Mouse (Mus musculus) MEL (cell line): Measurements from ENCODE around the gene Dnajc30. TPM values are rescaled to one million over a fixed set of nuclear protein-coding genes. Genes with fewer than 3 reads are reported as not detected.

Experiments used
- DNase-seq: peaks from one replicate; pipeline ENCODE4 v3.0.0; 2011; ENCODE audit warnings: low read depth, low spot score
- H3K27ac ChIP-seq: 2 replicates; pipeline ENCODE4 v1.5.1; 2012; ENCODE audit warnings: low read depth, mild to moderate bottlenecking, control low read depth, low read length, moderate library complexity; ENCODE audit not compliant: control insufficient read depth
- H3K27me3 ChIP-seq, 2 experiments: fragments of 150-350 bp in 1 of 2; sonication (generic) in 1 of 2; 2 replicates each; pipeline ENCODE4 v1.6.1; 2012; ENCODE audit warnings: low read length in 2 of 2, mild to moderate bottlenecking in 2 of 2, improper control_type of control experiment in 1 of 2, moderate library complexity in 1 of 2; ENCODE audit not compliant: insufficient read depth in 2 of 2, control insufficient read depth in 1 of 2
- H3K36me3 ChIP-seq, 2 experiments: 2 replicates each; pipeline ENCODE4 v1.6.1; 2012 to 2014; ENCODE audit warnings: low read length in 2 of 2, improper control_type of control experiment in 1 of 2, inconsistent platforms in 1 of 2, mild to moderate bottlenecking in 1 of 2; ENCODE audit not compliant: insufficient read depth in 2 of 2, control insufficient read depth in 1 of 2
- H3K4me1 ChIP-seq, 2 experiments: fragments of 150-350 bp in 1 of 2; sonication (generic) in 1 of 2; 2 replicates each; pipeline ENCODE4 v1.6.1; 2012; ENCODE audit warnings: low read length in 2 of 2, improper control_type of control experiment in 1 of 2, mild to moderate bottlenecking in 1 of 2; ENCODE audit not compliant: insufficient read depth in 2 of 2, control insufficient read depth in 1 of 2
- H3K4me3 ChIP-seq, 2 experiments: fragments of 150-350 bp in 1 of 2; sonication (generic) in 1 of 2; 2 replicates each; pipeline ENCODE4 v1.5.1; 2012; ENCODE audit warnings: low read depth in 2 of 2, low read length in 2 of 2, mild to moderate bottlenecking in 2 of 2, moderate library complexity in 2 of 2, control low read depth in 1 of 2, improper control_type of control experiment in 1 of 2; ENCODE audit not compliant: control insufficient read depth in 1 of 2, insufficient read depth in 1 of 2
- H3K79me2 ChIP-seq: 2 replicates; pipeline ENCODE4 v1.6.1; 2012; ENCODE audit warnings: mild to moderate bottlenecking, low read length, moderate library complexity; ENCODE audit not compliant: control insufficient read depth, poor library complexity, insufficient read depth
- H3K9ac ChIP-seq: 2 replicates; pipeline ENCODE4 v1.6.1; 2012; ENCODE audit warnings: low read depth, mild to moderate bottlenecking, control low read depth, low read length, moderate library complexity; ENCODE audit not compliant: control insufficient read depth, poor library complexity, severe bottlenecking
- H3K9me3 ChIP-seq: fragments of 150-350 bp; sonication (generic); replicated peaks from 2 replicates; pipeline ENCODE4 v1.6.1; 2012; ENCODE audit warnings: mild to moderate bottlenecking, low read length, improper control_type of control experiment, moderate library complexity; ENCODE audit not compliant: insufficient read depth
- CHD1 ChIP-seq: IDR thresholded peaks from 2 replicates; pipeline ENCODE4 v1.6.1; 2012; ENCODE audit warnings: low read depth, mild to moderate bottlenecking, inconsistent platforms, low read length, improper control_type of control experiment
- CTCF ChIP-seq, 3 experiments: IDR thresholded peaks in 2 of 3; conservative IDR thresholded peaks in 1 of 3; 2 replicates each; pipeline ENCODE4 v1.5.1; 2011 to 2012; ENCODE audit warnings: low read length in 3 of 3, low read depth in 2 of 3, mild to moderate bottlenecking in 2 of 3, improper control_type of control experiment in 1 of 3, inconsistent platforms in 1 of 3, mixed read lengths in 1 of 3, moderate library complexity in 1 of 3; ENCODE audit not compliant: control insufficient read depth in 1 of 3, insufficient read depth in 1 of 3, poor library complexity in 1 of 3, severe bottlenecking in 1 of 3
- E2F4 ChIP-seq: IDR thresholded peaks from 2 replicates; pipeline ENCODE4 v1.6.1; 2011; ENCODE audit warnings: low read depth, low read length, improper control_type of control experiment, borderline replicate concordance
- GABPA ChIP-seq: IDR thresholded peaks from 2 replicates; pipeline ENCODE4 v1.6.1; 2012; ENCODE audit warnings: low read depth, mild to moderate bottlenecking, inconsistent platforms, low read length, improper control_type of control experiment, moderate library complexity
- HCFC1 ChIP-seq: IDR thresholded peaks from 2 replicates; pipeline ENCODE4 v1.6.1; 2012; ENCODE audit warnings: low read depth, mild to moderate bottlenecking, inconsistent platforms, low read length, improper control_type of control experiment, moderate library complexity
- JUND ChIP-seq: IDR thresholded peaks from 2 replicates; pipeline ENCODE4 v1.6.1; 2011; ENCODE audit warnings: low read depth, mild to moderate bottlenecking, improper control_type of control experiment, low read length
- MAFK ChIP-seq: IDR thresholded peaks from 2 replicates; pipeline ENCODE4 v1.6.1; 2011; ENCODE audit warnings: low read depth, mild to moderate bottlenecking, low read length, improper control_type of control experiment, borderline replicate concordance
- NRF1 ChIP-seq: IDR thresholded peaks from 2 replicates; pipeline ENCODE4 v1.6.1; 2014; ENCODE audit warnings: low read depth, mild to moderate bottlenecking, inconsistent platforms, low read length, improper control_type of control experiment, moderate library complexity; ENCODE audit not compliant: poor library complexity, insufficient read depth, severe bottlenecking
- POLR2A ChIP-seq, 2 experiments: IDR thresholded peaks; 2 replicates each; pipeline ENCODE4 v1.6.1; 2011 to 2012; ENCODE audit warnings: low read length in 2 of 2, mild to moderate bottlenecking in 2 of 2, control low read depth in 1 of 2, improper control_type of control experiment in 1 of 2, low read depth in 1 of 2, moderate library complexity in 1 of 2; ENCODE audit not compliant: control insufficient read depth in 1 of 2, insufficient read depth in 1 of 2, poor library complexity in 1 of 2
- RAD21 ChIP-seq: IDR thresholded peaks from 2 replicates; pipeline ENCODE4 v1.6.1; 2011; ENCODE audit warnings: mild to moderate bottlenecking, low read depth, low read length, improper control_type of control experiment
- SMC3 ChIP-seq: IDR thresholded peaks from 2 replicates; pipeline ENCODE4 v1.6.1; 2011; ENCODE audit warnings: low read depth, low read length, improper control_type of control experiment
- TAL1 ChIP-seq: IDR thresholded peaks from 2 replicates; pipeline ENCODE4 v1.6.1; 2012; ENCODE audit warnings: mild to moderate bottlenecking, inconsistent platforms, low read length, moderate library complexity, mixed read lengths
- TBP ChIP-seq: IDR thresholded peaks from 2 replicates; pipeline ENCODE4 v1.8.0; 2011; ENCODE audit warnings: low read depth, low read length, improper control_type of control experiment
- USF2 ChIP-seq, 2 experiments: IDR thresholded peaks; 2 replicates each; pipeline ENCODE4 v1.6.1; 2011 to 2012; ENCODE audit warnings: improper control_type of control experiment in 2 of 2, low read length in 2 of 2, borderline replicate concordance in 1 of 2, inconsistent platforms in 1 of 2, low read depth in 1 of 2, mild to moderate bottlenecking in 1 of 2; ENCODE audit not compliant: insufficient read depth in 1 of 2
- ZMIZ1 ChIP-seq: IDR thresholded peaks from 2 replicates; pipeline ENCODE4 v1.6.1; 2012; ENCODE audit warnings: low read depth, mild to moderate bottlenecking, inconsistent platforms, low read length, improper control_type of control experiment, moderate library complexity
- polyA plus RNA-seq, 2 experiments: library from polyadenylated mRNA; stranded (reverse) in 1 of 2; unstranded in 1 of 2; fragments of >175 nt in 1 of 2; fragments of >200 nt in 1 of 2; gene quantifications; 2 replicates each; pipeline versions ENCODE4 v1.2.1 to v1.2.4; 2012; ENCODE audit warnings: low replicate concordance in 2 of 2, low read depth in 1 of 2; ENCODE audit not compliant: insufficient read length in 2 of 2, insufficient read depth in 1 of 2, missing spikeins in 1 of 2
- total RNA-seq: library from RNA; depleted of rRNA; stranded (reverse); fragments of 300-350 nt; gene quantifications from 2 replicates; pipeline ENCODE4 v1.2.3, GENCODE M21; 2012

Gene Dnajc30
- total and polyA plus RNA-seq, 3 experiments, result 7.4 to 15.6 TPM; not detected in 1

DNA sequence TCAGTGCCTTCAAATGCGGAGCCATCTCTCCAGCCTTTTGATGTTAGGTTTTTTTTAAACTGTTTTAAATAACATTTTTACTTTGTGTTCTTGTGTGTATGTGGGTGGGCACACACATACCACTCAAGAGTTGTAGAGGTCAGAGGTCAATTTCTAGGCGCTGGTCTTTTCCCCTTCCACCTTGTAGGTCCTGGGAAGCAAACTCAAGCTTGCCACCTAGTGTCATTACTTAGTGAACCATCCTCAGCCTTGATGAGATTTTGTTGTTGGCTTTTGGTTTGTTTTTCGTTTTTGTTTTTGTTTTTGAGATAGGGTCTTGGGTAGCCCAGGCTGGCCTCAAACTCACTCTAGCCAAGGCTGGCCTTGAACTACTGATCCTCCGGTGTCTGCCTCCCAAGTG is 11.7 kb downstream of the Dnajc30 start:
- Histone ChIP-seq H3K9me3 (no peaks in the 10 kb centered on the region), H3K27ac (no peak overlapping the region), H3K4me3 (no peak overlapping the region), H3K27me3 (peaks cover 0 to 2% of the 10 kb centered on the region in 2 experiments; a peak in 2 of 4 replicates), H3K4me1 (peaks cover 0 to 3% of the 10 kb centered on the region in 2 experiments; a peak in 1 of 4 replicates), H3K9ac (no peak overlapping the region), H3K79me2 (no peaks in the 10 kb centered on the region; the same call in 1 of the 2 replicates), H3K36me3 (no peaks in the 10 kb centered on the region)
- no peak for DNase-seq
- TF ChIP-seq RAD21 (peak; percentile 21), CTCF (IDR thresholded peaks at IDR 0.05 in 2 of 3, conservative IDR thresholded peaks at IDR 0.05 in 1 of 3; ENCODE audit: control insufficient read depth in 1 of 3, insufficient read depth in 1 of 3, low read depth in 2 of 3, low read length in 3 of 3, poor library complexity in 1 of 3, severe bottlenecking in 1 of 3) (peak in 1 of 3 experiments; percentile 40; a peak in 2 of 6 replicates), POLR2A (IDR thresholded peaks at IDR 0.05; ENCODE audit: control insufficient read depth in 1 of 2, insufficient read depth in 1 of 2, low read depth in 1 of 2, low read length in 2 of 2, poor library complexity in 1 of 2) (no peak), SMC3 (peak; percentile 55), TBP (no peak)

DNA sequence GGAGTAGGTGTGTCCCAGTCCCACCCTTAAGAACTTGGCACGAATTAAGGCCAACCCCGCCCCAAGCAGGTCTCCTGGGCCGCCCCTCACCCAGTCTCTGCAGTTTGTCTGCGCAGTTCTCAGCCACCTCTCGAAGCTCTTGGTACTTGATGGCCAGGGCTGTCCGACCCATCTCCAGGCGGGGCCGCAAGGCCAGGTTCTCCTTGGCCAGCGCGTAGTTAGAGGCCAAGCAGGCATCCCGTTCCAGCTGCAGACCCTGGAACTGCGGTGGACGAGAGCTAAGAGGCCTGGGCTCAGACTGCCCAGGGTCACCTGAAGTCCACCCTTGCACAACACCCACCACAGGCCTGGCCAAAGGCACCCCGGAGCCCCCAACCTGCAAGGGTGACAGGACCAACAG is 12.4 kb downstream of the Dnajc30 start:
- Histone ChIP-seq H3K9me3 (no peaks in the 10 kb centered on the region), H3K4me1 (peaks cover 0 to 3% of the 10 kb centered on the region in 2 experiments; a peak in 1 of 4 replicates), H3K27ac (no peak overlapping the region), H3K79me2 (no peaks in the 10 kb centered on the region; the same call in 1 of the 2 replicates), H3K4me3 (no peak overlapping the region), H3K27me3 (peaks cover 0 to 2% of the 10 kb centered on the region in 2 experiments; a peak in 2 of 4 replicates), H3K36me3 (no peaks in the 10 kb centered on the region), H3K9ac (no peak overlapping the region)
- no peak for DNase-seq
- TF ChIP-seq JUND (no peak), GABPA (no peak), ZMIZ1 (no peak), POLR2A (IDR thresholded peaks at IDR 0.05; ENCODE audit: control insufficient read depth in 1 of 2, insufficient read depth in 1 of 2, low read depth in 1 of 2, low read length in 2 of 2, poor library complexity in 1 of 2) (no peak), CHD1 (no peak), E2F4 (no peak), USF2 (IDR thresholded peaks at IDR 0.05; ENCODE audit: borderline replicate concordance in 1 of 2, insufficient read depth in 1 of 2, low read depth in 1 of 2, low read length in 2 of 2) (no peak), NRF1 (no peak), MAFK (no peak), TAL1 (no peak), HCFC1 (no peak)
